Mouse (Mus musculus): Measurements from ENCODE around the gene Grasp.

Gene Grasp

DNA sequence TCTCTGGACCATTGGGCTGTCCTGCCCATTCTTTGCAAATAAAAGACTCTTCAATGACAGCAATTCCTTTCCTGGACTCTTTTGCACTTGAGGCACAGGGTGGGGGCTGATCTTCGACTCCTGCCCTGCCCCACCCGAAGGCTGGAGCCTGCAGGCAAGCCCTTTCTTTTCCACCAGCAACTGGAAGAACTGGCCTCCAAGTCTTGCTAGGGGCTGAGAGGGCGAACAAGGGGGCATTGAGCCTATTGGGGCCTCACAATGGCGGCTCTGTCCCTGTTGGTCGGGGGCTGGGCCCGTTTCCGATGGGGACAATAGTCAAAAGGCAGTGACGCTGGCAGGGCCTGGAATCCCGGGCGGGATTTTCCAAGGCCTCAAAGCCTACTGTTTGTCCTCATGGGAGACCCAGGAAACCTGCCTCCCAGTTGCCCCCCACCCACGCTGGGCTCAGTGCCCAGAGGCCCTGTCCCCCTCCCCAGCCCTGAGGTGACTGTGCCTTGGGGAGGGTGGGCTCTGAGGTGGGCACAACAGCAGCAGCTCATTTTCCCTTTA lies 53.4 kb downstream of the Grasp start:
- no peak for DNase-seq

DNA sequence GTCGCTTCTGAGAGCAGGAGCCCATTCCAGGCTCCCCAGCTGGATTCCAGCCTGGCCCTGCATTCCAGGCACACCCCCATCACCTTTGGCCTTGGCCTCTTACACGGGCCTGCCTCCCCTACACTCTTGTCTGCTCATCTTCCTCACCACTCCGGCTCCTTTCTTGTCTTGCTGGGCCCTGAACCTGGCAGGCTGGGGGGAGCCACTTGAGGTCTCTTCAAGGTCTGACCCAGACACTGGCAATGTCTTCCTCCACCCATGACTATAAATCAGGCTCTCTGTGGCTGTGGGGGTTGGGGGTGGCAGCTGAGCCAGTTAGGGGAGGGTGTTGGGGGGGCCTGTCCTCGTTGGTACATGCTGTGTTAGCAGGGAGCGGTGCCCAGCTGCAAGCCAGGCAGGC lies 54.6 kb downstream of the Grasp start:
- DNase-seq: no peak

GRCm38 (mm10) chr15:101279430-101279999 lies 55.5 kb downstream of the Grasp start:
- DNase-seq: peak in 1 of 2 experiments; percentile 75
